Mouse (Mus musculus): ENCODE data around the gene Slc22a14.

DNA sequence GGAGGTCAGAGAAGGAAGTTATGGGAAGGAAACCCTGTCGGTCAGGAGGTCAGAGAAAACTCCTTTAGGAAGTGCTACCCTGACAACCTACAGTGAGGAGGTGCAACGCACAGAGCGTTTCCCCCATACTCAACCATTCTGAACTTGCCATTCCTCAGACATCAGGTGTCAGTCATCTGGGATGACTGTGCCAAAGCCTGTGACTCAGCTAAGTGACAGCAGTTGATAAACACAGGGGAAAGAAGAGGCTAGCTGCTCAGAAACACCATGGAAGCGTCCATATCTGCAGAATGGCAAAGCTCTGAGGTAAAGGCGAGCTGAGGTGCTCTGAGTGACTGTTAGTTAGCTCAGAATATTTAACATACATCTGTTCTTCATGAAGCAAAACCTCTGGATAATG, 107.2 kb downstream of the Slc22a14 start:
- TF ChIP-seq POLR2A (IDR thresholded peaks at IDR 0.05; ENCODE audit: insufficient read depth, low read length) = no peak
- TF ChIP-seq CTCF (IDR thresholded peaks at IDR 0.05; ENCODE audit: low read depth, low read length) = no peak
